Mouse (Mus musculus): ENCODE results near the gene Adam15.

DNA sequence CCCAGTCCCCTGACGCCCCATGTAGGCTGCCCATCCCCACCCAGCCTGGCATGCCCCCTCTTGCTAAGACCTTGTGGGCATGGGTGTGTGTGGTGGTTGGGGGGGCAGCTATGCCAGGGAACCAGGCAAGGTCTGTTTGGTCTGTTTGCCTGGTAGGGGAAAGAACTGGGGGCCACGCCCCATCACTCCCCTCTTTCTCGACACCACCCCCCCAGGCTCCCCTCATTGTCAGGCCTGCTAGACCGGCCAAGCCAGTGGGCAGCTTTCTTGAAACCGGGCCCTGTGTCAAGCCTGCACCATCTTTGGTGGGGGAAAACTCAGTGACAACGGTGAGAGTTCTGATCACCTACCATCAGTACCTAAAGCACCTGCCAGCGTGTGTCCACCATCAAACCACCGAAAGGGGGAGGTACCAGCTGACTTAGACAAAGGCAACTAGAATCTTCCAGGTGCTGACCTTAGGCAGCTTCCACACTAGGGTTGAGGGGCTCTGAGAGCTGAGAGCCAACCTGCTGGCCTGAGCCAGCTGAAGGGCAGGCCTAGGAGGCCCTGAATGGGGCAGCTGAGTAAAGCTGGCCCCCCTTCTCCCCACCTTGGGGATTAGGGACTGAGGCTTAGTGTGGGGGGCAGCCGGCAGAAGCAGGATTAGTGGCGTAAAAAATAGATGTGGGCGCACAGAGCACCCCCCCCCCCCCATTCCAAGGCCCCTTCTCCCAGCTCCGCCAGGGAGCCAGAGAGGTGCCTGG lies 34.7 kb upstream of the Adam15 start:
- TF ChIP-seq POLR2A (IDR thresholded peaks at IDR 0.05; ENCODE audit: borderline replicate concordance, extremely low read depth, low read depth, low read length) (no peak), CTCF (IDR thresholded peaks at IDR 0.05; ENCODE audit: insufficient read depth, low read length) (no peak)

Data from lung, adult 2 months (tissue).